Mouse (Mus musculus) ES-E14 (cell line): Measurements from ENCODE around the gene Cyp27b1. TPM values are rescaled to one million over a fixed set of nuclear protein-coding genes. Genes with fewer than 3 reads are reported as not detected.

Source experiments
- DNase-seq: peaks from one replicate; pipeline ENCODE4 v3.0.0-alpha.2; 2013; ENCODE audit warnings: low read depth, low spot score
- H3K27ac ChIP-seq: 2 replicates; pipeline ENCODE4 v1.5.1; 2012; ENCODE audit warnings: low read depth, mild to moderate bottlenecking, low read length, moderate library complexity, mixed read lengths; ENCODE audit not compliant: poor library complexity, insufficient read depth, severe bottlenecking
- H3K36me3 ChIP-seq: 2 replicates; pipeline ENCODE4 v1.6.1; 2012; ENCODE audit warnings: mild to moderate bottlenecking, low read length, moderate library complexity, mixed read lengths; ENCODE audit not compliant: control insufficient read depth, poor library complexity, insufficient read depth, severe bottlenecking
- H3K4me1 ChIP-seq, 2 experiments: fragments of 150-350 bp in 1 of 2; sonication (generic) in 1 of 2; 2 replicates each; pipeline ENCODE4 v1.6.1; 2012; ENCODE audit warnings: low read length in 2 of 2, mild to moderate bottlenecking in 1 of 2, mixed read lengths in 1 of 2; ENCODE audit not compliant: control insufficient read depth in 2 of 2, insufficient read depth in 2 of 2, poor library complexity in 1 of 2
- H3K4me3 ChIP-seq, 2 experiments: fragments of 150-350 bp in 1 of 2; sonication (generic) in 1 of 2; 2 replicates each; pipeline ENCODE4 v1.5.1; 2012; ENCODE audit warnings: low read length in 2 of 2, low read depth in 1 of 2, mild to moderate bottlenecking in 1 of 2, mixed read lengths in 1 of 2; ENCODE audit not compliant: insufficient read depth in 1 of 2, poor library complexity in 1 of 2, severe bottlenecking in 1 of 2
- H3K9ac ChIP-seq: 2 replicates; pipeline ENCODE4 v1.6.1; 2012; ENCODE audit warnings: low read depth, mild to moderate bottlenecking, low read length, mixed read lengths; ENCODE audit not compliant: poor library complexity, insufficient read depth, severe bottlenecking
- H3K9me3 ChIP-seq: fragments of 150-350 bp; sonication (generic); 2 replicates; pipeline ENCODE4 v1.6.1; 2012; ENCODE audit warnings: low read depth, mild to moderate bottlenecking, low read length; ENCODE audit not compliant: control insufficient read depth, insufficient read depth
- CHD2 ChIP-seq: IDR thresholded peaks from 2 replicates; pipeline ENCODE4 v1.6.1; 2014; ENCODE audit warnings: mild to moderate bottlenecking, low read depth, low read length, inconsistent platforms
- HCFC1 ChIP-seq: IDR thresholded peaks from 2 replicates; pipeline ENCODE4 v1.6.1; 2012; ENCODE audit warnings: low read length, inconsistent platforms, borderline replicate concordance; ENCODE audit not compliant: insufficient read depth
- MAFK ChIP-seq: IDR thresholded peaks from 2 replicates; pipeline ENCODE4 v1.6.1; 2014; ENCODE audit warnings: mild to moderate bottlenecking, low read depth, low read length, inconsistent platforms; ENCODE audit not compliant: insufficient read depth
- ZC3H11A ChIP-seq: IDR thresholded peaks from 2 replicates; pipeline ENCODE4 v1.6.1; 2012; ENCODE audit warnings: low read depth, mild to moderate bottlenecking, inconsistent platforms, low read length, borderline replicate concordance
- ZNF384 ChIP-seq: IDR thresholded peaks from 2 replicates; pipeline ENCODE4 v1.6.1; 2012; ENCODE audit warnings: low read depth, low read length, inconsistent platforms
- in situ Hi-C, 2 experiments: fragments of 600-800 bp; cut with MboI; formaldehyde crosslinking; loops; one replicate each; pipeline ENCODE4 v1.15.1; 2025; ENCODE audit warnings: low sequenced_read_pairs in 2 of 2, inconsistent platforms in 1 of 2; ENCODE audit not compliant: unreplicated experiment in 2 of 2
- total RNA-seq: library from RNA; depleted of rRNA; stranded (reverse); fragments of 300-350 nt; gene quantifications from 2 replicates; pipeline ENCODE4 v1.2.3, GENCODE M21; 2012

Gene Cyp27b1
- total RNA-seq, 1 experiment, result 0.40 TPM

GRCm38 (mm10) chr10:127075651-127076050 is 27.6 kb downstream of the Cyp27b1 start:
- no peak for DNase-seq
- no peaks in the 10 kb centered on the region for H3K9me3 ChIP-seq
- in situ Hi-C loops, result no loop called here
- H3K36me3 ChIP-seq, result no peaks in the 10 kb centered on the region
- H3K4me3 ChIP-seq, result no peak overlapping the region
- no peak for TF ChIP-seq MAFK
- no peak for TF ChIP-seq ZC3H11A
- H3K27ac ChIP-seq, result no peak overlapping the region
- no peak overlapping the region for H3K9ac ChIP-seq
- peaks cover 0 to 9% of the 10 kb centered on the region in 2 experiments; a peak in 1 of 4 replicates for H3K4me1 ChIP-seq

- Histone ChIP-seq H3K9ac (no peak overlapping the region), H3K9me3 (no peaks in the 10 kb centered on the region), H3K4me1 (peaks cover 0 to 12% of the 10 kb centered on the region in 2 experiments; a peak in 1 of 4 replicates), H3K36me3 (no peaks in the 10 kb centered on the region), H3K27ac (no peak overlapping the region), H3K4me3 (no peak overlapping the region)
- DNase-seq, result no peak
- no peak for TF ChIP-seq MAFK
- no peak for TF ChIP-seq ZNF384
- TF ChIP-seq ZC3H11A, result no peak
- TF ChIP-seq CHD2, result no peak
- TF ChIP-seq HCFC1, result no peak
- in situ Hi-C loops, result no loop called here
These were observed 28.0 kb downstream of the Cyp27b1 start for GRCm38 (mm10) chr10:127076082-127076481.

GRCm38 (mm10) chr10:127077515-127077914 is 29.5 kb downstream of the Cyp27b1 start:
- no peaks in the 10 kb centered on the region for H3K9me3 ChIP-seq
- H3K4me3 ChIP-seq, result no peak overlapping the region
- no peak for DNase-seq
- peaks cover 0 to 12% of the 10 kb centered on the region in 2 experiments; a peak in 1 of 4 replicates for H3K4me1 ChIP-seq
- in situ Hi-C loops, result no loop called here
- TF ChIP-seq HCFC1 (no peak), ZC3H11A (no peak), MAFK (no peak)
- H3K36me3 ChIP-seq, result no peaks in the 10 kb centered on the region
- H3K27ac ChIP-seq, result no peak overlapping the region
- H3K9ac ChIP-seq, result no peak overlapping the region

DNA sequence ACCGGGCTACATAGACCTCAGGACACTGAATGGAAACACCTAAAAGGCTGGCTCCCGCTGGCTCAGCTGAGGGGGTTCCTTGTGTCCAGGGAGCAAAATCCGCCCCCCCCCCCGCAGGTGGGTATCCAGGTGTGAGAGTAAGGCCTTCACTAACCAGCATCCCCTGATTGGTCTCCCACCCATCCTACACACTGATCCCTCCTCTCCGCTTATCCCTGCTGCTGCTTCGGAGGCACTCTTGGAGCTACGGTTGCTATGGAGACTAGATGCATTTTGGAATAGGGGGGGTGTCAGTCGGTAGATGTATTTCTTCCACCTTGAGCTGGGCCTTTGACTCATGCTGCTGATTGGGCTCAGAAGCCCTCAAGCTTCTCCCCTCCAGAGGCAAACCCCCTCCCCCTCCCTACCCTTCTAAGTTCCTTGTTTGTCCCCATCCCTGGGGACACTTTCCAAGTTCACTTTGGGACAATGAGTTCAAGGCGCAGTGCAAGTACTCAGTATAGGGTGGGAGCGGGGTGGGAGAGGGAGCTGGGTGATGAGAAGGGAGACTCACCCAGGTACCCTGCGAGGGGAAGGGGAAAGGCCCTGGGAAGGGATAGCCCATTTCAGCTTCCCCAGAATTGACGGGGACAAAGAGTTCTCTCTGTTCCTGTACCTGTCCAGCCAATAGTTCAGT is 30.1 kb downstream of the Cyp27b1 start:
- H3K4me3 ChIP-seq, result 0 out of 4 replicates have a peak overlapping the region, but pooled peaks of 1 of the 2 experiments have one; percentile 6
- no peak for DNase-seq
- TF ChIP-seq ZC3H11A (no peak), MAFK (no peak), CHD2 (no peak), HCFC1 (no peak), ZNF384 (no peak)
- H3K9ac ChIP-seq, result no peak overlapping the region
- in situ Hi-C loops, result no loop called here
- no peak overlapping the region for H3K27ac ChIP-seq
- H3K4me1 ChIP-seq, result peaks cover 0 to 12% of the 10 kb centered on the region in 2 experiments; a peak in 1 of 4 replicates
- no peaks in the 10 kb centered on the region for H3K36me3 ChIP-seq
- no peaks in the 10 kb centered on the region for H3K9me3 ChIP-seq
